Mouse (Mus musculus) ovary, adult 2 months (tissue): Measurements from ENCODE around the gene Bpifa2. TPM values are rescaled to one million over a fixed set of nuclear protein-coding genes. Genes with fewer than 3 reads are reported as not detected.

Experiments used
- polyA plus RNA-seq: library from polyadenylated mRNA; depleted of rRNA; stranded (reverse); fragments of >200 nt; gene quantifications from 2 replicates; pipeline ENCODE4 v1.2.3, GENCODE M21; 2012; rRNA removed

Gene Bpifa2
- 0.29 TPM in 1 of 2 replicates, not detected in the other for polyA plus RNA-seq

DNA sequence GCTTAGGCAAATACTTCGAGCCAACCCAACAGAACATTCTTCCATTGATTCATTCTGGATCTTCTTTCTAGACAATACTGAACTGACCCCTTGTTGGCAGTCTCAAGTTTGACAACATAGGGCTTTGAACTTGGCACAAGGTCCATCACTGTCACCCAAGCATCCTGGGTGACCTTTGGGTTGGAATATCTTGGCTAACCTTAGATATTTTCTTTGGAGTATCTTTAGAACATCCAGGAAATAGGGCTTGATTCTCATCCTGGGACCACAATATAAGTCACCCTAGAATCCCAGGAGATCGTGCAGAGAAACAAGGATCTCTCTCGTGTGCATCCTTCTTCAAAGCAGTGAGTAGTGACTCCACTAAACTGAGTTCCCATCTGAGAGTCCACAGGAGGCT is at the start of gene Bpifa2:
TSS of gene Bpifa2 (plus strand) at position 301 of the 400 bp plus-strand sequence.

DNA sequence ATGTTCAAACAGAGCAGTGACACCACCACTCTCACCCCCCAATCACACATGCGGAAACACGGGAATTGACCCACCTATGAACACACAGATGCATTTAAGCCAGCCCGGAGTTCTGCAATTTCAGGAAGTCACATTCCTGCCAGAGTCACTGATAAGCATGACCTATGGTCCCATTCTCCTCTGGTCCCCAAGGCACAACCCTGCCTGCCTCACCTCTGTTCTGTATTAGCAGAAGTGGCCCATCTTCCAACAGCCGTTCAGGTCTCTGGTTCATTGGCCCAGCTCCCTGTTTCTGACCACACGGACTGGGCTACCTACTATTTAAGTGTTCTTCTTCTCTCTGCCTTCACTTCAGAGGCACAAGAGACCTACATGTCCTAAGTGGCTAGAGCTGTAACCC is 33.5 kb upstream of the Bpifa2 start, which contains the start of gene Bpifa6:
TSS of gene Bpifa6 (plus strand) at position 364 of the 400 bp plus-strand sequence.

Other genes with a start within 250 kb of the Bpifa2 start
- gene Efcab8, start 228.3 kb upstream of the Bpifa2 start, polyA plus RNA-seq = 0.08 and 0.43 TPM in 2 replicates
- gene Sun5, start 137.2 kb upstream of the Bpifa2 start, polyA plus RNA-seq = not detected in 2 replicates
- gene Bpifb2, start 133.2 kb upstream of the Bpifa2 start, polyA plus RNA-seq = 0.09 TPM in 1 of 2 replicates, not detected in the other
- 0.67 and 1.1 TPM in 2 replicates for gene Bpifb6, start 107.9 kb upstream of the Bpifa2 start, polyA plus RNA-seq
- gene Bpifb3, start 90.0 kb upstream of the Bpifa2 start, polyA plus RNA-seq = not detected in 2 replicates
- gene Bpifb4, start 70.1 kb upstream of the Bpifa2 start, polyA plus RNA-seq = 84.0 and 178 TPM in 2 replicates
- 0.08 TPM in 1 of 2 replicates, not detected in the other for gene Bpifa6, start 33.3 kb upstream of the Bpifa2 start, polyA plus RNA-seq
- 0.29 TPM in 1 of 2 replicates, not detected in the other for gene Bpifa3, start 122.1 kb downstream of the Bpifa2 start, polyA plus RNA-seq
- not detected in 2 replicates for gene Bpifa1, start 134.6 kb downstream of the Bpifa2 start, polyA plus RNA-seq
- not detected in 2 replicates for gene Bpifa5, start 154.3 kb downstream of the Bpifa2 start, polyA plus RNA-seq
- gene Bpifb1, start 182.6 kb downstream of the Bpifa2 start, polyA plus RNA-seq = 1.7 and 2.1 TPM in 2 replicates
- gene Bpifb5, start 215.5 kb downstream of the Bpifa2 start, polyA plus RNA-seq = 40.4 and 54.7 TPM in 2 replicates
- gene Bpifb9a, start 249.6 kb downstream of the Bpifa2 start, polyA plus RNA-seq = not detected in 2 replicates